Mouse (Mus musculus): ENCODE measurements at regions not wholly inside any gene's neighbourhood (a gene's known extent, or its start where the extent isn't known, plus 50 kb on each side); places are given as distances from the start of the nearest gene placed in this dataset.

GRCm38 (mm10) chr9:85970076-85970475 is 127.9 kb downstream of the Tpbg start:
- TF ChIP-seq CTCF (IDR thresholded peaks at IDR 0.05; ENCODE audit: extremely low read depth, insufficient read depth, low read length), result no peak
- TF ChIP-seq POLR2A (IDR thresholded peaks at IDR 0.05; ENCODE audit: extremely low read depth, insufficient read depth, low read length), result no peak
